Mouse (Mus musculus): Measurements from ENCODE around the gene Ascc1. TPM values are rescaled to one million over a fixed set of nuclear protein-coding genes. Genes with fewer than 3 reads are reported as not detected.

Gene Ascc1
- total and polyA plus RNA-seq, 2 experiments from 2014 or later = 20.0 to 50.5 TPM

DNA sequence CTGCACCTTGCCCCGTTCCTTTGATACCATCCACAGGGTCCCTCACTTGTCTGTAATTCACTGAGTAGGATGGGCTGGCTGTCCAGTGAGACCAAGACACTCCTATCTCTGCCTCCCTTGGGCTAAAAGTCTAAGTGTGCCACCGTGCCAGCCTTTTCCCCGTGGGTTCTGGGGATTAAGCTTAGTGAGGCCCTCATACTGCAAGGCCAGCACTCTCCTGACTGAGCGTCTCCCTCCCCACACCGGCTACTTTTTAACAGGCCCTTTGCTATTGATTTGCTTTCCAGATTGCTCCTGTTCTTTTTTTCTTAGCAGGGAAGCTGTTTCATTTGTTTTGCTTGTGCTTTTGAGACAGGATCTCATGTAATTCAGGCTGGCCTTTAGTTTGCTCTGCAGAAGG, 60.3 kb downstream of the Ascc1 start:
- no peaks in the 10 kb centered on the region for H3K27me3 ChIP-seq (ENCODE audit: insufficient read depth, low read length)
- H3K4me2 ChIP-seq (ENCODE audit: low read depth) = no peak overlapping the region
- no peaks in the 10 kb centered on the region; the same call in 1 of the 2 replicates for H3K36me3 ChIP-seq (ENCODE audit: insufficient read depth)
- ATAC-seq (no peak), DNase-seq (no peak)
- no peaks in the 10 kb centered on the region for H3K4me1 ChIP-seq (ENCODE audit: insufficient read depth)
- no peak for TF ChIP-seq CTCF (IDR thresholded peaks at IDR 0.05; ENCODE audit: low read depth)
- WGBS = 39% methylated on average over 5 of the region's 5 CpGs
- H3K4me3 ChIP-seq (ENCODE audit: low read depth, low read length) = no peak overlapping the region
- no peak overlapping the region for H3K9ac ChIP-seq
- no peaks in the 10 kb centered on the region; the same call in 1 of the 2 replicates for H3K9me3 ChIP-seq (ENCODE audit: low read length)
- H3K27ac ChIP-seq (ENCODE audit: low read depth, low read length) = no peak overlapping the region

DNA sequence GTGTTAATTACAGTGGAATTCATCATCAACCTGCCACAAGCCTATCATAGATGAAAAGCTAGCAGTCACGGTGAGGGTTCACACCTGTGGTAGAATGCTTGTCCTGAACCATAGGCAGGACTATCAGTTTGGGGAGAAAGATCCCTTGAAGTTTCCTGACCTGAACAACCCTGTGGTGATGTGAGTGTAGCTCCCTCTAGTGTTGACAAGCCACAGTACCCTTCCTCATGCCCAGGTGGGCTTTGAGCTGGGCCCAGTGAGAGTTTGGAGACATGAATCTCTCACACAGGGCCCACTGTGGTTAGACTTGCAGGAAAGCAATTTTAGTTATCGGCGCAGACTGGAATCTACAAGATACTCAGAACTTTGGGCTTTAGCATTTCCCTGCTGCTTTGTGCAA, 63.9 kb downstream of the Ascc1 start:
- no peaks in the 10 kb centered on the region for H3K9me3 ChIP-seq (ENCODE audit: low read length)
- WGBS = 73% methylated on average over 3 of the region's 3 CpGs
- TF ChIP-seq CTCF (IDR thresholded peaks at IDR 0.05; ENCODE audit: low read depth) = peak; percentile 74
- H3K4me3 ChIP-seq (ENCODE audit: low read depth, low read length) = no peak overlapping the region
- no peak for DNase-seq
- no peaks in the 10 kb centered on the region for H3K4me1 ChIP-seq (ENCODE audit: insufficient read depth)
- no peak overlapping the region for H3K4me2 ChIP-seq (ENCODE audit: low read depth)
- no peak overlapping the region for H3K27ac ChIP-seq (ENCODE audit: low read depth, low read length)
- peak; percentile 40; the same call in 1 of the 2 replicates for ATAC-seq
- no peak overlapping the region for H3K9ac ChIP-seq
- no peaks in the 10 kb centered on the region; the same call in 1 of the 2 replicates for H3K36me3 ChIP-seq (ENCODE audit: insufficient read depth)
- H3K27me3 ChIP-seq (ENCODE audit: insufficient read depth, low read length) = no peaks in the 10 kb centered on the region

- H3K4me2 ChIP-seq (ENCODE audit: low read depth) = no peak overlapping the region
- no peaks in the 10 kb centered on the region for H3K9me3 ChIP-seq (ENCODE audit: low read length)
- no peaks in the 10 kb centered on the region for H3K4me1 ChIP-seq (ENCODE audit: insufficient read depth)
- no peaks in the 10 kb centered on the region for H3K27me3 ChIP-seq (ENCODE audit: insufficient read depth, low read length)
- no peak overlapping the region for H3K4me3 ChIP-seq (ENCODE audit: low read depth, low read length)
- no peak overlapping the region for H3K9ac ChIP-seq
- H3K36me3 ChIP-seq (ENCODE audit: insufficient read depth) = no peaks in the 10 kb centered on the region
- no peak overlapping the region for H3K27ac ChIP-seq (ENCODE audit: low read depth, low read length)
- 90% methylated on average over 1 of the region's 1 CpGs for WGBS
- no peak for TF ChIP-seq CTCF (IDR thresholded peaks at IDR 0.05; ENCODE audit: low read depth)
- ATAC-seq = no peak
- no peak for DNase-seq
Measured at GRCm38 (mm10) chr10:60075159-60075558, 72.6 kb downstream of the Ascc1 start.

DNA sequence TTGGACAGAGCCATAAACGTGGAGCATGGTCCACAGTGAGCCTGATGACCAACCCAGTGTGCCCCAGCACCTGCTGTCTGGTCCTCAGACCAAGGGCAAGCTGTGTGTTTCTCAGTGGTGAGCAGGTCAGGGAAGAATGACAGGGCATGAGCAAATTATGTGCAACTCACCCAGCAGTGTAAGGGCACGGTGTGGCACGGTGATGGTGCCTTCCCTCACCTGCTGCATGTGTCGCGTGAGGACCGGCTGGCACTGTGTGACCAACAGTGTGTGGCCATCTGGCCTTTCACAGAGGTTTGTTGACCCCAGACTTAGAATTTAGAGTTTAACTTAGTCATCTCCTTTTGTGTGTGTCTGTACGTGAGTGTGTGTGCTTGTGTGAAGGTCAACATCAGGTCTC, 74.6 kb downstream of the Ascc1 start:
- no peak overlapping the region for H3K27ac ChIP-seq (ENCODE audit: low read depth, low read length)
- DNase-seq = no peak
- H3K4me1 ChIP-seq (ENCODE audit: insufficient read depth) = peaks cover 8% of the 10 kb centered on the region; the same call in 1 of the 2 replicates
- H3K36me3 ChIP-seq (ENCODE audit: insufficient read depth) = no peaks in the 10 kb centered on the region
- TF ChIP-seq CTCF (IDR thresholded peaks at IDR 0.05; ENCODE audit: low read depth) = no peak
- H3K27me3 ChIP-seq (ENCODE audit: insufficient read depth, low read length) = no peaks in the 10 kb centered on the region
- H3K9ac ChIP-seq = no peak overlapping the region
- no peak overlapping the region for H3K4me2 ChIP-seq (ENCODE audit: low read depth)
- WGBS = 95% methylated on average over 7 of the region's 7 CpGs
- no peak overlapping the region for H3K4me3 ChIP-seq (ENCODE audit: low read depth, low read length)
- H3K9me3 ChIP-seq (ENCODE audit: low read length) = no peaks in the 10 kb centered on the region
- ATAC-seq = no peak

DNA sequence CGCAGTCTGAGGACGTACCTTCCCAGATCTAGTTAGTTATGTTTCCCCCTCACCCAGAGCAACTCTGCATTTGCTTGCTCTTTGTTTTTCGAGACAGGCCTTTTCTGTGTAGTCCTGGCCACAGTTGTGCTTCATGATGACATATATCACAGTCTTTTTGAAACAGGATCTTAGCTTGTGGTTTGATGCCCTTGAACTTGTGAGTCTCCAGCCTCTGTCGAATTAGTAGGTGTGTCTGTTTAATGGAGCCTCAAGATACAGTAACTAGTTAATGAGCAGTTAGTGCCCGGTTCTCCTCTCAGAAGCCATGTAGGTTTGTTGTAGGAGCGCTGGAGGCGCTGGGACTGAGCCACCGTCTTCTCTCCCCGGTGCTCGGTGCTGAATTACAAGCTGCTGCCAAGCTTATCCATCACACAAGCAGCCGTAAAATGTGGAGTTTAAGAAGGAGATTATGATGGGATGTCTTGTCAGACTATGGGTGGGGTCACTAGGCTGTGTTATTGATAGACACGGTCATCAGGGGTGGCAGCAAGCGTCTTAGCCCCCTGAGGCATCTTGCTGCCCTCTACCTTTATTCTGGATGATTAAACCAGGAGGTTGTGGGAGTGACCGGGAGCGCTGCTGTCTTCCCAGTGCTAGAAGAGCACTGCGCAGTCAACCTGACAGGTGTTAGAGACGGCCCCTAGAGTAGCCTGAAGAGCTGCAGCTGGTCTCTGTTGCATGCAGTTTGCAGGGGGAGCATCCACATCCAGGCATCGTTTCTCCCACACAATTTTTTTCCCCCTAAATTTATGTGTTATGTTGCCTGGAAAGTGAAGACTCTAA, 75.3 kb downstream of the Ascc1 start:
- Histone ChIP-seq H3K4me2 (ENCODE audit: low read depth) (no peak overlapping the region), H3K9me3 (ENCODE audit: low read length) (no peaks in the 10 kb centered on the region), H3K9ac (no peak overlapping the region), H3K4me3 (ENCODE audit: low read depth, low read length) (no peak overlapping the region), H3K36me3 (ENCODE audit: insufficient read depth) (no peaks in the 10 kb centered on the region), H3K27me3 (ENCODE audit: insufficient read depth, low read length) (no peaks in the 10 kb centered on the region), H3K4me1 (ENCODE audit: insufficient read depth) (peaks cover 8% of the 10 kb centered on the region; the same call in 1 of the 2 replicates), H3K27ac (ENCODE audit: low read depth, low read length) (0 out of 2 replicates have a peak overlapping the region, but pooled peaks have one; percentile 6)
- 72% methylated on average over 18 of the region's 18 CpGs for WGBS
- DNase-seq (no peak), ATAC-seq (no peak)
- TF ChIP-seq CTCF (IDR thresholded peaks at IDR 0.05; ENCODE audit: low read depth) = no peak

DNA sequence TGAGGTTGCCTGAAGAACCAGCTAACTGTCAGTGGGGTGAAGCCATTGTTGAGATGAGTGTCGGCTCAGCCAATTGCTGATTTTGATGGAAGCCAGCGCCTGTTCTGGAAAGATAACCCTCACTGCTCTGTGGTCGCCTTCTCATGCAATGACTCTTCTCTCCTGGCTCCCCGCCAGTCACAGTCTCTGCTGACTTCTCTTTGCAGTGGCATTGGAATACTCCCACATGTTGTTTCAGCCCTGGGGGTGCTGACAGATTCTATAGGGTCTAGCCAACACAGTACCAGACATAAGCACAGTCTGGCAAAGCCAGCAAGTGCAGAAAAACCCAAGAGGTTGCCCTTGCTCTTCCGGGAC, 75.9 kb downstream of the Ascc1 start:
- H3K4me1 ChIP-seq (ENCODE audit: insufficient read depth) = peaks cover 8% of the 10 kb centered on the region; the same call in 1 of the 2 replicates
- no peak for TF ChIP-seq CTCF (IDR thresholded peaks at IDR 0.05; ENCODE audit: low read depth)
- no peaks in the 10 kb centered on the region for H3K27me3 ChIP-seq (ENCODE audit: insufficient read depth, low read length)
- H3K4me2 ChIP-seq (ENCODE audit: low read depth) = no peak overlapping the region
- no peaks in the 10 kb centered on the region for H3K36me3 ChIP-seq (ENCODE audit: insufficient read depth)
- H3K4me3 ChIP-seq (ENCODE audit: low read depth, low read length) = no peak overlapping the region
- DNase-seq = peak; percentile 57
- H3K27ac ChIP-seq (ENCODE audit: low read depth, low read length) = 0 out of 2 replicates have a peak overlapping the region, but pooled peaks have one; percentile 6
- peak; percentile 78 for ATAC-seq
- H3K9ac ChIP-seq = no peak overlapping the region
- H3K9me3 ChIP-seq (ENCODE audit: low read length) = no peaks in the 10 kb centered on the region
- 57% methylated on average over 5 of the region's 5 CpGs for WGBS

DNA sequence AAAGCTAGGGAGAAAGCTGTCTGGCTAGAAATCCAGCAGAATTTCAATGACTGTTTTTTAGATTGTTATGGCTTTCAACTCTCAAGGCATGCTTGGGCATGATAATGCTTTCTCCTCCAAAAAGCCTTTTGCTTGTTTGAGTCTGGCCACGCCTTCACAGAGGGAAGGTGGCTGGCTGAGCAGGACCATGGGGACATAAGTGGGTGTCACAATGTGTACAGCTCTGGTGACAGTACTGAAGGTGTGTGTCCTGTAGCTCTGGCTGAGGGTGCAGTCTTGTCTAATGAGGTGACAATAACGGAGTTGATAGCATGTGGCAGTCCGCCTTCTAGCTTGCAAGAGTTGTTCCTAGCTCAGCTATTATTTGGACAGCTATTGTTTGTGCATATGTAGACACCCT, 77.6 kb downstream of the Ascc1 start:
- 64% methylated on average over 3 of the region's 3 CpGs for WGBS
- Histone ChIP-seq H3K4me1 (ENCODE audit: insufficient read depth) (peaks cover 8% of the 10 kb centered on the region; the same call in 1 of the 2 replicates), H3K27ac (ENCODE audit: low read depth, low read length) (no peak overlapping the region), H3K4me2 (ENCODE audit: low read depth) (no peak overlapping the region), H3K4me3 (ENCODE audit: low read depth, low read length) (no peak overlapping the region), H3K9me3 (ENCODE audit: low read length) (no peaks in the 10 kb centered on the region), H3K9ac (no peak overlapping the region), H3K36me3 (ENCODE audit: insufficient read depth) (no peaks in the 10 kb centered on the region), H3K27me3 (ENCODE audit: insufficient read depth, low read length) (no peaks in the 10 kb centered on the region)
- ATAC-seq (no peak), DNase-seq (no peak)
- TF ChIP-seq CTCF (IDR thresholded peaks at IDR 0.05; ENCODE audit: low read depth) = no peak
